Mouse (Mus musculus) MEL (cell line): ENCODE results near the gene Pofut1. TPM values are rescaled to one million over a fixed set of nuclear protein-coding genes. Genes with fewer than 3 reads are reported as not detected.

ENCODE experiments used
- DNase-seq: peaks from one replicate; pipeline ENCODE4 v3.0.0; 2011; ENCODE audit warnings: low read depth, low spot score
- H3K27ac ChIP-seq: 2 replicates; pipeline ENCODE4 v1.5.1; 2012; ENCODE audit warnings: low read depth, mild to moderate bottlenecking, control low read depth, low read length, moderate library complexity; ENCODE audit not compliant: control insufficient read depth
- H3K27me3 ChIP-seq, 2 experiments: fragments of 150-350 bp in 1 of 2; sonication (generic) in 1 of 2; 2 replicates each; pipeline ENCODE4 v1.6.1; 2012; ENCODE audit warnings: low read length in 2 of 2, mild to moderate bottlenecking in 2 of 2, improper control_type of control experiment in 1 of 2, moderate library complexity in 1 of 2; ENCODE audit not compliant: insufficient read depth in 2 of 2, control insufficient read depth in 1 of 2
- H3K36me3 ChIP-seq, 2 experiments: 2 replicates each; pipeline ENCODE4 v1.6.1; 2012 to 2014; ENCODE audit warnings: low read length in 2 of 2, improper control_type of control experiment in 1 of 2, inconsistent platforms in 1 of 2, mild to moderate bottlenecking in 1 of 2; ENCODE audit not compliant: insufficient read depth in 2 of 2, control insufficient read depth in 1 of 2
- H3K4me1 ChIP-seq, 2 experiments: fragments of 150-350 bp in 1 of 2; sonication (generic) in 1 of 2; 2 replicates each; pipeline ENCODE4 v1.6.1; 2012; ENCODE audit warnings: low read length in 2 of 2, improper control_type of control experiment in 1 of 2, mild to moderate bottlenecking in 1 of 2; ENCODE audit not compliant: insufficient read depth in 2 of 2, control insufficient read depth in 1 of 2
- H3K4me3 ChIP-seq, 2 experiments: fragments of 150-350 bp in 1 of 2; sonication (generic) in 1 of 2; 2 replicates each; pipeline ENCODE4 v1.5.1; 2012; ENCODE audit warnings: low read depth in 2 of 2, low read length in 2 of 2, mild to moderate bottlenecking in 2 of 2, moderate library complexity in 2 of 2, control low read depth in 1 of 2, improper control_type of control experiment in 1 of 2; ENCODE audit not compliant: control insufficient read depth in 1 of 2, insufficient read depth in 1 of 2
- H3K79me2 ChIP-seq: 2 replicates; pipeline ENCODE4 v1.6.1; 2012; ENCODE audit warnings: mild to moderate bottlenecking, low read length, moderate library complexity; ENCODE audit not compliant: control insufficient read depth, poor library complexity, insufficient read depth
- H3K9ac ChIP-seq: 2 replicates; pipeline ENCODE4 v1.6.1; 2012; ENCODE audit warnings: low read depth, mild to moderate bottlenecking, control low read depth, low read length, moderate library complexity; ENCODE audit not compliant: control insufficient read depth, poor library complexity, severe bottlenecking
- H3K9me3 ChIP-seq: fragments of 150-350 bp; sonication (generic); replicated peaks from 2 replicates; pipeline ENCODE4 v1.6.1; 2012; ENCODE audit warnings: mild to moderate bottlenecking, low read length, improper control_type of control experiment, moderate library complexity; ENCODE audit not compliant: insufficient read depth
- BHLHE40 ChIP-seq: IDR thresholded peaks from 2 replicates; pipeline ENCODE4 v1.6.1; 2012; ENCODE audit warnings: low read depth, mild to moderate bottlenecking, inconsistent platforms, low read length, improper control_type of control experiment, borderline replicate concordance
- CHD2 ChIP-seq: IDR thresholded peaks from 2 replicates; pipeline ENCODE4 v1.6.1; 2011; ENCODE audit warnings: low read length, improper control_type of control experiment
- CTCF ChIP-seq, 3 experiments: IDR thresholded peaks in 2 of 3; conservative IDR thresholded peaks in 1 of 3; 2 replicates each; pipeline ENCODE4 v1.5.1; 2011 to 2012; ENCODE audit warnings: low read length in 3 of 3, low read depth in 2 of 3, mild to moderate bottlenecking in 2 of 3, improper control_type of control experiment in 1 of 3, inconsistent platforms in 1 of 3, mixed read lengths in 1 of 3, moderate library complexity in 1 of 3; ENCODE audit not compliant: control insufficient read depth in 1 of 3, insufficient read depth in 1 of 3, poor library complexity in 1 of 3, severe bottlenecking in 1 of 3
- E2F4 ChIP-seq: IDR thresholded peaks from 2 replicates; pipeline ENCODE4 v1.6.1; 2011; ENCODE audit warnings: low read depth, low read length, improper control_type of control experiment, borderline replicate concordance
- ELF1 ChIP-seq: IDR thresholded peaks from 2 replicates; pipeline ENCODE4 v1.6.1; 2014; ENCODE audit warnings: low read depth, mild to moderate bottlenecking, inconsistent platforms, low read length, improper control_type of control experiment, moderate library complexity
- EP300 ChIP-seq, 2 experiments: IDR thresholded peaks; 2 replicates each; pipeline ENCODE4 v1.6.1; 2011; ENCODE audit warnings: improper control_type of control experiment in 2 of 2, low read length in 2 of 2, low read depth in 1 of 2, mild to moderate bottlenecking in 1 of 2
- ETS1 ChIP-seq: IDR thresholded peaks from 2 replicates; pipeline ENCODE4 v1.6.1; 2012; ENCODE audit warnings: low read depth, mild to moderate bottlenecking, inconsistent platforms, low read length, improper control_type of control experiment, moderate library complexity
- GABPA ChIP-seq: IDR thresholded peaks from 2 replicates; pipeline ENCODE4 v1.6.1; 2012; ENCODE audit warnings: low read depth, mild to moderate bottlenecking, inconsistent platforms, low read length, improper control_type of control experiment, moderate library complexity
- GATA1 ChIP-seq: IDR thresholded peaks from 2 replicates; pipeline ENCODE4 v1.6.1; 2011; ENCODE audit warnings: low read depth, low read length, improper control_type of control experiment
- HCFC1 ChIP-seq: IDR thresholded peaks from 2 replicates; pipeline ENCODE4 v1.6.1; 2012; ENCODE audit warnings: low read depth, mild to moderate bottlenecking, inconsistent platforms, low read length, improper control_type of control experiment, moderate library complexity
- KAT2A ChIP-seq: conservative IDR thresholded peaks from 2 replicates; pipeline ENCODE4 v1.6.1; 2012; ENCODE audit warnings: low read depth, low read length, improper control_type of control experiment, inconsistent platforms
- MAX ChIP-seq: IDR thresholded peaks from 2 replicates; pipeline ENCODE4 v1.6.1; 2011; ENCODE audit warnings: low read length, improper control_type of control experiment
- MAZ ChIP-seq: IDR thresholded peaks from 2 replicates; pipeline ENCODE4 v1.6.1; 2012; ENCODE audit warnings: low read depth, mild to moderate bottlenecking, inconsistent platforms, low read length, improper control_type of control experiment
- MEF2A ChIP-seq: IDR thresholded peaks from 2 replicates; pipeline ENCODE4 v1.6.1; 2014; ENCODE audit warnings: low read depth, mild to moderate bottlenecking, inconsistent platforms, low read length, improper control_type of control experiment; ENCODE audit not compliant: poor library complexity, insufficient replicate concordance, severe bottlenecking; ENCODE audit errors: extremely low read depth
- MXI1 ChIP-seq: IDR thresholded peaks from 2 replicates; pipeline ENCODE4 v1.6.1; 2011; ENCODE audit warnings: mild to moderate bottlenecking, low read depth, low read length, improper control_type of control experiment
- MYB ChIP-seq: IDR thresholded peaks from 2 replicates; pipeline ENCODE4 v1.6.1; 2011; ENCODE audit warnings: mild to moderate bottlenecking, low read depth, low read length, improper control_type of control experiment
- MYC ChIP-seq: IDR thresholded peaks from 2 replicates; pipeline ENCODE4 v1.6.1; 2011; ENCODE audit warnings: low read depth, mild to moderate bottlenecking, low read length, improper control_type of control experiment, moderate library complexity
- NELFE ChIP-seq: IDR thresholded peaks from 2 replicates; pipeline ENCODE4 v1.6.1; 2011; ENCODE audit warnings: low read depth, low read length, improper control_type of control experiment
- NRF1 ChIP-seq: IDR thresholded peaks from 2 replicates; pipeline ENCODE4 v1.6.1; 2014; ENCODE audit warnings: low read depth, mild to moderate bottlenecking, inconsistent platforms, low read length, improper control_type of control experiment, moderate library complexity; ENCODE audit not compliant: poor library complexity, insufficient read depth, severe bottlenecking
- POLR2A ChIP-seq, 2 experiments: IDR thresholded peaks; 2 replicates each; pipeline ENCODE4 v1.6.1; 2011 to 2012; ENCODE audit warnings: low read length in 2 of 2, mild to moderate bottlenecking in 2 of 2, control low read depth in 1 of 2, improper control_type of control experiment in 1 of 2, low read depth in 1 of 2, moderate library complexity in 1 of 2; ENCODE audit not compliant: control insufficient read depth in 1 of 2, insufficient read depth in 1 of 2, poor library complexity in 1 of 2
- RAD21 ChIP-seq: IDR thresholded peaks from 2 replicates; pipeline ENCODE4 v1.6.1; 2011; ENCODE audit warnings: mild to moderate bottlenecking, low read depth, low read length, improper control_type of control experiment
- RCOR1 ChIP-seq: IDR thresholded peaks from 2 replicates; pipeline ENCODE4 v1.6.1; 2012; ENCODE audit warnings: low read depth, mild to moderate bottlenecking, inconsistent platforms, low read length, improper control_type of control experiment
- SIN3A ChIP-seq: IDR thresholded peaks from 2 replicates; pipeline ENCODE4 v1.6.1; 2012; ENCODE audit warnings: low read length, improper control_type of control experiment, inconsistent platforms
- SMC3 ChIP-seq: IDR thresholded peaks from 2 replicates; pipeline ENCODE4 v1.6.1; 2011; ENCODE audit warnings: low read depth, low read length, improper control_type of control experiment
- TAL1 ChIP-seq: IDR thresholded peaks from 2 replicates; pipeline ENCODE4 v1.6.1; 2012; ENCODE audit warnings: mild to moderate bottlenecking, inconsistent platforms, low read length, moderate library complexity, mixed read lengths
- TBP ChIP-seq: IDR thresholded peaks from 2 replicates; pipeline ENCODE4 v1.8.0; 2011; ENCODE audit warnings: low read depth, low read length, improper control_type of control experiment
- TCF12 ChIP-seq: IDR thresholded peaks from 2 replicates; pipeline ENCODE4 v1.6.1; 2014; ENCODE audit warnings: low read depth, mild to moderate bottlenecking, inconsistent platforms, low read length, improper control_type of control experiment, moderate library complexity
- UBTF ChIP-seq: IDR thresholded peaks from 2 replicates; pipeline ENCODE4 v1.6.1; 2012; ENCODE audit warnings: low read depth, mild to moderate bottlenecking, inconsistent platforms, low read length, improper control_type of control experiment, moderate library complexity, borderline replicate concordance; ENCODE audit not compliant: insufficient read depth
- USF1 ChIP-seq: IDR thresholded peaks from 2 replicates; pipeline ENCODE4 v1.6.1; 2014; ENCODE audit warnings: low read depth, mild to moderate bottlenecking, inconsistent platforms, low read length, improper control_type of control experiment, moderate library complexity
- USF2 ChIP-seq, 2 experiments: IDR thresholded peaks; 2 replicates each; pipeline ENCODE4 v1.6.1; 2011 to 2012; ENCODE audit warnings: improper control_type of control experiment in 2 of 2, low read length in 2 of 2, borderline replicate concordance in 1 of 2, inconsistent platforms in 1 of 2, low read depth in 1 of 2, mild to moderate bottlenecking in 1 of 2; ENCODE audit not compliant: insufficient read depth in 1 of 2
- ZC3H11A ChIP-seq: IDR thresholded peaks from 2 replicates; pipeline ENCODE4 v1.6.1; 2012; ENCODE audit warnings: low read depth, mild to moderate bottlenecking, inconsistent platforms, low read length, improper control_type of control experiment
- ZKSCAN1 ChIP-seq: IDR thresholded peaks from 2 replicates; pipeline ENCODE4 v1.6.1; 2012; ENCODE audit warnings: low read depth, mild to moderate bottlenecking, inconsistent platforms, low read length, improper control_type of control experiment, moderate library complexity
- ZMIZ1 ChIP-seq: IDR thresholded peaks from 2 replicates; pipeline ENCODE4 v1.6.1; 2012; ENCODE audit warnings: low read depth, mild to moderate bottlenecking, inconsistent platforms, low read length, improper control_type of control experiment, moderate library complexity
- ZNF384 ChIP-seq: IDR thresholded peaks from 2 replicates; pipeline ENCODE4 v1.6.1; 2012; ENCODE audit warnings: low read depth, mild to moderate bottlenecking, inconsistent platforms, low read length, improper control_type of control experiment
- polyA plus RNA-seq, 2 experiments: library from polyadenylated mRNA; stranded (reverse) in 1 of 2; unstranded in 1 of 2; fragments of >175 nt in 1 of 2; fragments of >200 nt in 1 of 2; gene quantifications; 2 replicates each; pipeline versions ENCODE4 v1.2.1 to v1.2.4; 2012; ENCODE audit warnings: low replicate concordance in 2 of 2, low read depth in 1 of 2; ENCODE audit not compliant: insufficient read length in 2 of 2, insufficient read depth in 1 of 2, missing spikeins in 1 of 2
- total RNA-seq: library from RNA; depleted of rRNA; stranded (reverse); fragments of 300-350 nt; gene quantifications from 2 replicates; pipeline ENCODE4 v1.2.3, GENCODE M21; 2012

Gene Pofut1
- total and polyA plus RNA-seq, 3 experiments = 20.2 to 28.7 TPM; not detected in 1

DNA sequence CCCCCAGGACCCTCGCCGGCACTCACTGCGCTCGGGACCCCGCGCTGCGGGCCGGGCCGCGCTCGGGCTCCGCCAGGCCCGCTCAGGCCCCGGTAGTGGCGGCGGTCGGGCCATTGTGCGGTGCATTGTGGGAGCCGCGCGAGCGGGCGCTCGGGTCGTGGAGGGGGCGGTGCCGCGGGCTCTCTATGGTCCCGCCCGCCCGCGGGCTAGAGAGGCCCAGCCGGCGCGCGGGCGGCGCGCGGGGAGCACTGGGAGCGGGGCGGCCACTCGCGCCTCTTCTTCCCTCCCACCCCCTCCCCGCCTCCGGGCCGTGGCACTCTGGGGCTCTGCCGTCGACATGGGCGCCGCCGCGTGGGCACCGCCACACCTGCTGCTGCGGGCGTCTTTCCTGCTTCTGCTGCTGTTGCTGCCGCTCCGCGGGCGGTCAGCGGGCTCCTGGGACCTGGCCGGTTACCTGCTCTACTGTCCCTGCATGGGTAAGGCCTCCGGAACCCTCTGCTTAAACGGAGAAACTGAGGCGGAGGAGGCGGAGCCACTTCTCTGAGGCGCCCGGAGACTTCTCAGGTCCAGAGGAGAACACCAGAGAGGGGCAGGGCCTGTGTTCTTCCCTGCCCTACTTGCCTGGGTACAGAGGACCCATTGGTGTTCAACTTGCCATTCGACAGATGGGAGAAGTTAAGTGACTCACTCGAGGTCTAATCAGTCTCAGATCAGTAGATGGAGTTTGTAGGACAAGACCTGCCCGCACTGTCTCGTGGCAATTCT is at the start of gene Pofut1, which contains the start of gene Plagl2 (continued):
- no peak for TF ChIP-seq E2F4
- TF ChIP-seq, all 39 proteins: peak for 17

- Histone ChIP-seq H3K9ac (no peak overlapping the region; the same call in 1 of the 2 replicates), H3K9me3 (no peaks in the 10 kb centered on the region), H3K27ac (peak overlapping the region; percentile 52), H3K4me1 (peaks cover 18 to 55% of the 10 kb centered on the region in 2 experiments), H3K4me3 (no peak overlapping the region), H3K27me3 (no peaks in the 10 kb centered on the region), H3K79me2 (no peaks in the 10 kb centered on the region), H3K36me3 (peaks cover 0 to 54% of the 10 kb centered on the region in 2 experiments; a peak in 3 of 4 replicates)
- peak; percentile 86 for DNase-seq
- TF ChIP-seq ZKSCAN1 (no peak), TBP (no peak), CHD2 (no peak), SIN3A (peak; percentile 53; the same call in 1 of the 2 replicates), RAD21 (no peak), MAZ (0 out of 2 replicates have a peak, but pooled peaks have one; percentile 23), NRF1 (no peak), MXI1 (0 out of 2 replicates have a peak, but pooled peaks have one; percentile 52), NELFE (no peak), MYB (no peak), SMC3 (no peak), USF2 (IDR thresholded peaks at IDR 0.05; ENCODE audit: borderline replicate concordance in 1 of 2, insufficient read depth in 1 of 2, low read depth in 1 of 2, low read length in 2 of 2) (no peak), USF1 (no peak), GATA1 (peak; percentile 85), KAT2A (no peak), EP300 (IDR thresholded peaks at IDR 0.05; ENCODE audit: low read depth in 1 of 2, low read length in 2 of 2) (peak; percentile 83 to 89), RCOR1 (peak; percentile 82), ETS1 (peak; percentile 58), ZMIZ1 (no peak), GABPA (no peak), CTCF (IDR thresholded peaks at IDR 0.05 in 2 of 3, conservative IDR thresholded peaks at IDR 0.05 in 1 of 3; ENCODE audit: control insufficient read depth in 1 of 3, insufficient read depth in 1 of 3, low read depth in 2 of 3, low read length in 3 of 3, poor library complexity in 1 of 3, severe bottlenecking in 1 of 3) (no peak), MYC (no peak), MAX (peak; percentile 73), MEF2A (no peak), HCFC1 (no peak), UBTF (no peak), POLR2A (IDR thresholded peaks at IDR 0.05; ENCODE audit: control insufficient read depth in 1 of 2, insufficient read depth in 1 of 2, low read depth in 1 of 2, low read length in 2 of 2, poor library complexity in 1 of 2) (no peak), TAL1 (peak; percentile 95), BHLHE40 (no peak), TCF12 (peak; percentile 84), ZC3H11A (no peak), ZNF384 (no peak), ELF1 (no peak)
Measured at GRCm38 (mm10) chr2:153194255-153194654, 47.1 kb upstream of the Pofut1 start.
